Mouse (Mus musculus) forebrain, embryonic 15.5 days (tissue): Measurements from ENCODE around the gene Smarcb1. TPM values are rescaled to one million over a fixed set of nuclear protein-coding genes. Genes with fewer than 3 reads are reported as not detected.
"Not testable (repeated sequence)": the region's sequence is repeated elsewhere in the genome, so short reads cannot be mapped to it uniquely, and the experiment has no call there.

Experiments used
- ATAC-seq: fragments of 200-750 bp; cut with Nextera tagmentation; replicated peaks from 2 replicates; pipeline ENCODE4 v1.8.0; 2017; ENCODE audit warnings: mild to moderate bottlenecking, moderate TSS enrichment, moderate library complexity
- H3K27ac ChIP-seq: fragments of 300-500 bp; sonication (generic); replicated peaks from 2 replicates; pipeline ENCODE4 v1.5.1; 2015; ENCODE audit warnings: mild to moderate bottlenecking, inconsistent platforms
- H3K27me3 ChIP-seq: fragments of 300-500 bp; sonication (generic); 2 replicates; pipeline ENCODE4 v1.6.1; 2015; ENCODE audit warnings: inconsistent platforms
- H3K36me3 ChIP-seq: fragments of 300-500 bp; sonication (generic); 2 replicates; pipeline ENCODE4 v1.6.1; 2015; ENCODE audit warnings: mild to moderate bottlenecking, inconsistent platforms
- H3K4me1 ChIP-seq: fragments of 300-500 bp; sonication (generic); 2 replicates; pipeline ENCODE4 v1.6.1; 2015; ENCODE audit warnings: inconsistent platforms
- H3K4me2 ChIP-seq: fragments of 300-500 bp; sonication (generic); replicated peaks from 2 replicates; pipeline ENCODE4 v1.6.1; 2015; ENCODE audit warnings: mild to moderate bottlenecking, inconsistent platforms
- H3K4me3 ChIP-seq: fragments of 300-500 bp; sonication (generic); 2 replicates; pipeline ENCODE4 v1.5.1; 2015; ENCODE audit warnings: mild to moderate bottlenecking, inconsistent platforms
- H3K9ac ChIP-seq: fragments of 300-500 bp; sonication (generic); replicated peaks from 2 replicates; pipeline ENCODE4 v1.6.1; 2015; ENCODE audit warnings: mild to moderate bottlenecking, inconsistent platforms
- H3K9me3 ChIP-seq: fragments of 300-500 bp; sonication (generic); 2 replicates; pipeline ENCODE4 v1.6.1; 2016; ENCODE audit warnings: inconsistent platforms
- WGBS: fragments of 180-500 bp; shearing (Covaris S2); methylation state at CpG from one replicate; pipeline ENCODE4 v1.1.7; 2015; ENCODE audit warnings: mixed read lengths; 5-methylcytosine and 5-hydroxymethylcytosine counted together
- polyA plus RNA-seq: library from polyadenylated mRNA; unstranded; fragments of >200 nt; fragmentation: Nextera tagmentation; extraction: Ambion mirVana; gene quantifications from 2 replicates; pipeline ENCODE4 v1.2.1, GENCODE M21; 2015

Smarcb1 gene
- polyA plus RNA-seq, 1 experiment from 2014 or later, result 330 TPM

DNA sequence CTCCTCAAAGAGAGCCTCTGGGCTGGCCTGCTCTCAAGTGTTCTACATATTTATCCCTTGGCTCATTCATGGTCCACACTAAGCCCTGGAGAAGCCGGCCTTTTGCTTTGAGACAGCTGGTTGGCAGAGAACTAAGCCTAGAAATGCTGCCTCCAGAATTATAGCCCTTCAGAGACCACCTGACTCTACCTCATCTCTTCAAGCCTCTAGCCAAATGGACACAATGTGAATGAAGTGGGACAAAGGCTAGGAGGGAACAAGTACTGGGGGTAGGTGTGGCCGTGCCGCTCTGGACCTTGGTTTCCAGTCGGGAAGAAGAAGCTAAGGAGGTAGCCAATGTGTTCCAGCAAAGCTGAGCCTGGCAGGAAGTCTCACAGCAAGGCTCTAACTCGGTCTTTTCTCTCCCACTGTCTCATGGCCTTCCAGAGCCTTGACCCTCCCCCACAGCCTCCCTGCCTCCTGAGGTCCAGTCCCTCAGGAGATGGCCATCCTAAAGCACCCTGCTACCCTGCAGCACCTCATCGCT lies 23.3 kb downstream of the Smarcb1 start:
- ATAC-seq, result no peak
- 84% methylated on average over 6 of the region's 6 CpGs for WGBS
- peaks cover 72% of the 10 kb centered on the region for H3K36me3 ChIP-seq
- no peak overlapping the region for H3K9ac ChIP-seq
- H3K9me3 ChIP-seq, result no peaks in the 10 kb centered on the region
- H3K4me3 ChIP-seq, result no peak overlapping the region
- H3K27ac ChIP-seq, result no peak overlapping the region
- no peak overlapping the region for H3K4me2 ChIP-seq
- peaks cover 6% of the 10 kb centered on the region for H3K4me1 ChIP-seq
- H3K27me3 ChIP-seq, result no peaks in the 10 kb centered on the region

DNA sequence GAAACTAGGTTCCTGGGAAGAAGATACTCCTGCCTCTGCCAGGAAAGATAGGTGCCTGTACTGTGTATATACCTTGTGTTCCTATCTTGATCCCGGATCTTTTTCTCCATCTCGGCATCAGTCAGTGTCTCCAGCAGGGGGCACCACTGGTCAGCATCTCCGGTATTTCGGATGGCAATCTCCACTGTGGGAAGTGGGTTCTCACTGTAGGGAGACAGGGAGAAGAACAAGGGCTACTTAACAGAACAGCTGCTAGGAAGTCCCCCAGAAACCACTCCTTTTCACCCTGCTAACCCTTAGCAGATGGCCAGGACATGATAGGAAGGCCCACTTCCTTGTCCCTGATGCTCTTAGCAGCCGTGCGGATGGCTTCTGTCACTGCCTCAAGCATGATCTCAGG lies 24.0 kb downstream of the Smarcb1 start:
- WGBS, result 31% methylated on average over 6 of the region's 6 CpGs
- H3K4me2 ChIP-seq, result no peak overlapping the region
- H3K36me3 ChIP-seq, result peaks cover 65% of the 10 kb centered on the region
- H3K27ac ChIP-seq, result no peak overlapping the region
- no peaks in the 10 kb centered on the region for H3K9me3 ChIP-seq
- no peak for ATAC-seq
- no peak overlapping the region for H3K9ac ChIP-seq
- peaks cover 8% of the 10 kb centered on the region for H3K4me1 ChIP-seq
- no peaks in the 10 kb centered on the region for H3K27me3 ChIP-seq
- no peak overlapping the region for H3K4me3 ChIP-seq

DNA sequence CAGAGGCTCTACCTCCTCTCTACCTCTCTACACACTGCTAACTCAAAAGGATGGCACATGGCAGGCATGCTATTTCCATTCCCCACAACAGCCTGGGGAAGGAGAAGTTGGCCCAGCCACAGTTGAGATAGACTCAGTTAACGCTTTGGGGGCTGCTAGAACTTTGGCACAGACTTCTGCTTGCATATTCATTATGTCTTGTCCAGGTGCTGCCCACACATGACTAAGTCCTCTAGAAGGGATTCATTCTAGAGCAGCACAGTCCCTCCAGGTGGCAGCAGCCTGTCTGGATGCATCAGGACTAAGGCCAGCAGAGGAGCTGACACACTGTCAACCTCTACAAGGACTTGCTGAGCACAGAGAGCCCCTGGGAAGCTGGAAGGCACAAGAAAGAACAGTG lies 25.2 kb downstream of the Smarcb1 start:
- H3K9ac ChIP-seq, result no peak overlapping the region
- no peaks in the 10 kb centered on the region for H3K9me3 ChIP-seq
- no peak overlapping the region for H3K27ac ChIP-seq
- ATAC-seq, result no peak
- H3K4me3 ChIP-seq, result no peak overlapping the region
- H3K27me3 ChIP-seq, result no peaks in the 10 kb centered on the region
- 63% methylated on average over 1 of the region's 1 CpGs for WGBS
- peaks cover 53% of the 10 kb centered on the region for H3K36me3 ChIP-seq
- H3K4me1 ChIP-seq, result peaks cover 8% of the 10 kb centered on the region
- no peak overlapping the region for H3K4me2 ChIP-seq

DNA sequence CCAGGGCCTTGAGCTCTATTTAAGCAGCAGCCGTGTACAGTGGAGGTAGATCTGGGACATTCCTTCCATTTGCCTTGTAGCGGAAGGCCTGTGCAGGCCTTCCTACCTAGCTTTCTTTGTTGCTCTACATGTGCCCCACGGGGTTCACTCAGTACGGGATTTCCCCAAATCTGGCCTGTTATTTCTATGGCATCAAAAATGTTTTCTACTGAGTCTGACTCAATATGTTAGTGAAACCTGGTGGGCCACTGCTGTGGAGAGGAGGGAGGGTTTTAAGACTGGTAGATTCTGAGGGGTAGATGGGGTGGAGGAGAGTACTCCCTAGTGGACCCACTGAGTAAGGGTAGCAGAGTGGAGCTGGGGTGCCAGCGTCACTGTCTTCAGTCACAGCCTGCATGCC lies 25.7 kb downstream of the Smarcb1 start:
- 89% methylated on average over 5 of the region's 5 CpGs for WGBS
- Histone ChIP-seq H3K9me3 (no peaks in the 10 kb centered on the region), H3K4me2 (no peak overlapping the region), H3K9ac (no peak overlapping the region), H3K27me3 (no peaks in the 10 kb centered on the region), H3K4me3 (no peak overlapping the region), H3K36me3 (peaks cover 48% of the 10 kb centered on the region), H3K27ac (no peak overlapping the region), H3K4me1 (peaks cover 8% of the 10 kb centered on the region)
- no peak for ATAC-seq

DNA sequence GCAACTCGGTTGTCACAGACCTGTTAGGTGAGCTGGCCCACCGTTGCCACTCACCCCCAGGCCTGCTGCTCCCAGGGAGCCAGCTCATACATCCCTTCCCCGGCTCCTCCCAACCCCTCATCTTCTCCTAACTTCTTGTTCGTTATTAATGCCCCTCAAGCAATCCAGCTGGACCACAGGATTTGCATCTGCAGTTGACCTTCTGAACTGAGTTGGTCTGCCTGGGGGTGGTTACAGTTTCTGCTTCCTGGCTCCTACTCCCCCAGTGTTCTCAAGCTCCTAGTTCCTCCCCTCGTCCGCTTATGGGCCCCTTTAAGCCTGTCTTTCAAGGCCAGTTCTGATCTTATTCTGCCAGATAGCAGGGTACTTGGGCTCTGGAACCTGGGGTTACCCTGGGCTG lies 26.8 kb downstream of the Smarcb1 start:
- WGBS, result 77% methylated on average over 6 of the region's 6 CpGs
- H3K27me3 ChIP-seq, result no peaks in the 10 kb centered on the region
- H3K9ac ChIP-seq, result no peak overlapping the region
- peaks cover 37% of the 10 kb centered on the region for H3K36me3 ChIP-seq
- H3K4me2 ChIP-seq, result no peak overlapping the region
- no peak overlapping the region for H3K27ac ChIP-seq
- H3K9me3 ChIP-seq, result no peaks in the 10 kb centered on the region
- H3K4me1 ChIP-seq, result peaks cover 8% of the 10 kb centered on the region
- H3K4me3 ChIP-seq, result no peak overlapping the region
- no peak for ATAC-seq

DNA sequence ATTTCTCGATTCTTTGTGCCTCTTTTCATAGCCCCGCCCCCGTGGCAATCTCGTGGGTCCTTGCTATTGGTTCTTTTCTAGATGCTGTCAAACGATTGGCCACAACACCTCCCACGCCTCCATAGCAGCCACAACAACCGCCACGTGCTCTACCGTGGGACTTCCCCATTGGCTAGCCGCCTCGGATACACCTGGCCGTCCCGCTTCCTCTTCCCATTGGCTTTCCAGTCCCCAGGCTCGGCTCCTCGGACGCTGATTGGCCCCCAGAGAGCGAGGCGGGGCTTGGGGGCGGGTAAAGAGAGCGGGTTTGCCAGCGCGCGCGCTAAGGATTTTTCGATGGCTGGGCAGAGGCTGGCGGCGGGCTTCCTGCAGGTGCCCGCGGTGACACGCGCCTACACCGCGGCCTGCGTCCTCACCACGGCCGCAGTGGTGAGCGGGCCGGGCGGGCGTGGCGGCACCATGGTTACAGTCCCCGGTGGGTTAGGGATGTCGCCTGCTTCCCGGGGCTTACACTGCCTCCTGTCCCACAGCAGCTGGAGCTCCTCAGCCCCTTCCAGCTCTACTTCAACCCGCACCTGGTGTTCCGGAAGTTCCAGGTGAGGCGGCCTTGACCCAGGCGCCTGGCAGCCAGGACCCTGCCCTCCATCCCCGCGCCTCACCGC lies 28.2 kb downstream of the Smarcb1 start, which contains the start of gene Derl3:
Gene Derl3 (plus strand): TSS at position 325 of the 662 bp plus-strand sequence.
- H3K4me3 ChIP-seq, result peak within 1 kb of the TSS; percentile 44
- WGBS, result under 1% methylated on average over 51 of the region's 51 CpGs
- H3K27ac ChIP-seq, result peak within 1 kb of the TSS; percentile 60
- H3K27me3 ChIP-seq, result no peaks in the 10 kb centered on the region
- H3K36me3 ChIP-seq, result peaks cover 25% of the 10 kb centered on the region
- peak; percentile 99 for ATAC-seq
- peak within 1 kb of the TSS; percentile 44 for H3K9ac ChIP-seq
- H3K4me1 ChIP-seq, result peaks cover 8% of the 10 kb centered on the region
- H3K9me3 ChIP-seq, result no peaks in the 10 kb centered on the region
- peak within 1 kb of the TSS; percentile 90 for H3K4me2 ChIP-seq

DNA sequence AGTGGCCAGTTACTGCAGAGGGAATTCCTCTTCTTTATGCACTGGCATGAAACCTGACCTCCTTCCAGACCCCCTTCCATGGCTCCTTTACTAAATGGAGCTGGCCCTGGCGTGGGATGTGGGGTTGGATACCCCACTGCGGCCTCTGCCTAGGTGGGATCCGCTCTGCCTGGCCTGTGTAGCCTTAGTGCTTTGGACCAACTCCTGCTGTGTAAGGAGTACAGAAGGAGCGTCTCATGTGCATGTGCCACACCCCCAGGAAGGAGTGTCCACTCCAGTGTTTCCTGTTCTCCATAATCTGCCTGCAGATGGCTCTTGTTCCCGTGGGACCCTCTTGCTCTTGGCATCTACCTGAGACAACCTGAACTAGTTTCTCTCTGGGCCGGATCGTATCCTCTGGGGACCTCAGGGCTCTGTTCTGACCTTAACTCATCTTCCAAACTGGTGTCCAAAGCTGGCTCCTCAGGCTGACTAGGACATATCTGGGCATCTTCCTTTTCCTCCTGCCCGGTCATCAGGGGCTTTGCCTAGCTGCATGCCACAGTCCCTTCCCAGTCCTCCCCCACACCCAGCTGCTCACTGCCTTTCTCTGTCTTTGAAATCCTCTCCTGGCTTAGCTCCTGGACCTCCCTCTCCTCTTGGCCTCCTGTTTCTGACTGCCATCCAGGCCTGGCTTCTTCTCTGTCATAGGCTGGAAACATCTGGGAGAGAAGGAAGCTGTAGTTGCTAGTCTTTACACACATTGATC lies 31.8 kb downstream of the Smarcb1 start:
- H3K4me1 ChIP-seq, result peaks cover 8% of the 10 kb centered on the region
- 55% methylated on average over 8 of the region's 8 CpGs for WGBS

DNA sequence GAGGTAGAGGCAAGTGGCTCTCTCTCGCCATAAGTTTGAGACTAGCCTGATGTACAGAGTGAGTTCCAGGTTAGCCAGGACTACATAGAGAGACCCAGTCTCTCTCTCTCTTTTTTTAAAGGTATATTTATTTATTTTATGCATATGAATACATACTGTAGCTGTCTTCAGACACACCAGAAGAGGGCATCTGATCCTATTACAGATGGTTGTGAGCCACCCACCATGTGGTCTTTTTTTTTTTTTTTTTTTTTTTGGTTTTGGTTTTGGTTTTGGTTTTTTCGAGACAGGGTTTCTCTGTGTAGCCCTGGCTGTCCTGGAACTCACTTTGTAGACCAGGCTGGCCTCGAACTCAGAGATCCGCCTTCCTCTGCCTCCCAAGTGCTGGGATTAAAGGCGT lies 33.9 kb downstream of the Smarcb1 start:
- not testable (repeated sequence) for ATAC-seq, H3K4me3 ChIP-seq, H3K9me3 ChIP-seq, H3K9ac ChIP-seq, H3K27me3 ChIP-seq, H3K4me2 ChIP-seq, H3K27ac ChIP-seq, H3K4me1 ChIP-seq, H3K36me3 ChIP-seq
- WGBS, result 81% methylated on average over 5 of the region's 5 CpGs

More for the DNA sequence above, 31.8 kb downstream of the Smarcb1 start:
- Histone ChIP-seq H3K27ac (no peak overlapping the region), H3K27me3 (no peaks in the 10 kb centered on the region), H3K9ac (no peak overlapping the region), H3K4me2 (no peak overlapping the region), H3K36me3 (no peaks in the 10 kb centered on the region; the same call in 1 of the 2 replicates), H3K9me3 (no peaks in the 10 kb centered on the region), H3K4me3 (no peak overlapping the region)
- no peak for ATAC-seq

DNA sequence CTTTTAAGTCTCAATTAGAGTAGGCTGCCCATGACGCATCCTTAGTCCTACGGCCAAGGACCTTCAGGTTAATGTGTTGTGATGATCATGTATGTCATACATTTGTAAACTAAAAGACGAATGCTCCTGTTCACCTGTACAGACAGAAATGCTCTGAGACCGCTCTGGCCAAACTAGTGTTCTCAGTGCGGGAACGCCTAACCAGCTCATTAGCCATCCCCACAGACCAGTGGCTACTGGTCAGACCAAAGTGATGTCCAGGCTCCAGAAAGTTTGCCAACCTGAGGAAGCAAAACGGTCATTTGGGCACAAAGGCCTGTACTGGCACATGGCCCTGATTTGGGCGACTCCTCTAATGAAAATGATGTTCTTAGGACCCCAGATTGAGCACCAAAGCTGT lies 36.7 kb downstream of the Smarcb1 start:
- no peak for ATAC-seq
- Histone ChIP-seq H3K27ac (no peak overlapping the region), H3K36me3 (no peaks in the 10 kb centered on the region), H3K9ac (no peak overlapping the region), H3K4me2 (no peak overlapping the region), H3K4me3 (no peak overlapping the region), H3K4me1 (peaks cover 15% of the 10 kb centered on the region), H3K27me3 (no peaks in the 10 kb centered on the region), H3K9me3 (no peaks in the 10 kb centered on the region)
- 92% methylated on average over 8 of the region's 8 CpGs for WGBS

DNA sequence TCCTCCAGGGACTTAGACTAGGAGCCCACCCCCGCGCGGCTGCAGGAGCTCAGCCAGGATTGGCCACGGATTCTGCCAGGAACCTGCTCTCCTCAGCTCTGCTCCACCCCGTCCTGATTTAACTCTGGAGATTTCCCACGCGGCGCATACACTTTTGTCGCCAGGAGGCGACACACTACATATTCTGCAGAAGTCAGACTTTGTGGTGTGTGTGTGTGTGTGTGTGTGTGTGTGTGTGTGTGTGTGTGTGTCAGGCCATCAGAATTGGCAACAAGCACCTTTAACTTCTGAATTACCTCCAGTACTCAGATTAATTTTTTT lies 38.2 kb downstream of the Smarcb1 start:
- H3K4me3 ChIP-seq, result no peak overlapping the region
- no peak overlapping the region for H3K9ac ChIP-seq
- no peaks in the 10 kb centered on the region for H3K36me3 ChIP-seq
- H3K27me3 ChIP-seq, result no peaks in the 10 kb centered on the region
- H3K9me3 ChIP-seq, result no peaks in the 10 kb centered on the region
- H3K4me1 ChIP-seq, result peaks cover 15% of the 10 kb centered on the region
- WGBS, result 1% methylated on average over 10 of the region's 10 CpGs
- ATAC-seq, result peak; percentile 73
- peak overlapping the region; percentile 29 for H3K27ac ChIP-seq
- peak overlapping the region; percentile 27 for H3K4me2 ChIP-seq

DNA sequence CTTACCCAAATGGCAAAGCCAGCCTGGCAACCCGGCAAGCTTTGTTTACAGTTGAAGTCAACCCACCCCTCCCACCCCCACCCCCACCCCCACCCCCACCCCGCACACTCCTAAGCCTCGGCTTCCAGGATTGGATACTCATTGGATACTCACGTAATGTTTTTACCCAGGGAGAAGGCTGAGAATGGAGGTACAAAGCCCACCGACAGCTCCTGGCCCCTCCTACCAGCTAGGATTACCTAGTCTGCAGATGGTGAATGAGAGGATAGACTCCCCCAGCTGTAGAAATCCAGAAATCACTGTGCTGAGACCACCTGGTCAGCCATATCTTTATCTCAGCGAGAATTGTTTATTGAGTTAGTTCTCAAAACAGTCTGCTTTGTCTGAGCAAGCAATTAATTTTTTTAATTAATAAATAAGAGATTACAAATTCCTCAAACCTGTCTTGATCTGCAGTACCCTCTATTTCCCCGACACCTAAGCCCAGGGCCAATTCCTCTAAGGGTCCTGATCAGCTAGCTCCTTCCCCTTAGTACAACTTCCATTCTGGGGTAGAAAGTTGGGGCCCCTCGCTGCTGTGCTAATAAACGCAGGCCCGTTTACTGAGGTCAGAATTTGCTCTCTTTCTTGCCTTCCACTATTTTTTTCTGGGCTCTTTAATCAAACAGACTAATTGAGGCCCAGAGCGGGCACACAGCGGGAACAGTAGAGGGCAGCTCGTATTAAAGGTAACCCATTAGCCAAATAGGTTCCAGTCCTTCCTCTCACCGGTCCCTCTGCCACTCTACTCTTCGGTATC lies 38.8 kb downstream of the Smarcb1 start:
- Histone ChIP-seq H3K27ac (peak overlapping the region; percentile 57), H3K4me2 (peak overlapping the region; percentile 27), H3K4me3 (no peak overlapping the region)

More for the DNA sequence above, 38.8 kb downstream of the Smarcb1 start:
- 4% methylated on average over 15 of the region's 15 CpGs for WGBS
- peaks cover 15% of the 10 kb centered on the region for H3K4me1 ChIP-seq
- no peaks in the 10 kb centered on the region for H3K36me3 ChIP-seq
- no peaks in the 10 kb centered on the region for H3K27me3 ChIP-seq
- ATAC-seq, result peak; percentile 32
- H3K9me3 ChIP-seq, result no peaks in the 10 kb centered on the region
- H3K9ac ChIP-seq, result no peak overlapping the region
